Mouse (Mus musculus) adrenal gland, adult 2 months (tissue): ENCODE results near the gene Dstyk. TPM values are rescaled to one million over a fixed set of nuclear protein-coding genes. Genes with fewer than 3 reads are reported as not detected.

ENCODE experiments used
- DNase-seq: peaks from one replicate; pipeline ENCODE4 v3.0.0; 2021
- polyA plus RNA-seq: library from polyadenylated mRNA; depleted of rRNA; stranded (reverse); fragments of >200 nt; gene quantifications from 2 replicates; pipeline ENCODE4 v1.2.3, GENCODE M21; 2012
- total RNA-seq, 2 experiments: library from RNA; stranded (reverse); gene quantifications; 2 replicates each; pipeline ENCODE4 v1.2.3; 2021

The Dstyk gene
- total and polyA plus RNA-seq, 3 experiments: 15.5 to 23.7 (median 19.9) TPM

DNA sequence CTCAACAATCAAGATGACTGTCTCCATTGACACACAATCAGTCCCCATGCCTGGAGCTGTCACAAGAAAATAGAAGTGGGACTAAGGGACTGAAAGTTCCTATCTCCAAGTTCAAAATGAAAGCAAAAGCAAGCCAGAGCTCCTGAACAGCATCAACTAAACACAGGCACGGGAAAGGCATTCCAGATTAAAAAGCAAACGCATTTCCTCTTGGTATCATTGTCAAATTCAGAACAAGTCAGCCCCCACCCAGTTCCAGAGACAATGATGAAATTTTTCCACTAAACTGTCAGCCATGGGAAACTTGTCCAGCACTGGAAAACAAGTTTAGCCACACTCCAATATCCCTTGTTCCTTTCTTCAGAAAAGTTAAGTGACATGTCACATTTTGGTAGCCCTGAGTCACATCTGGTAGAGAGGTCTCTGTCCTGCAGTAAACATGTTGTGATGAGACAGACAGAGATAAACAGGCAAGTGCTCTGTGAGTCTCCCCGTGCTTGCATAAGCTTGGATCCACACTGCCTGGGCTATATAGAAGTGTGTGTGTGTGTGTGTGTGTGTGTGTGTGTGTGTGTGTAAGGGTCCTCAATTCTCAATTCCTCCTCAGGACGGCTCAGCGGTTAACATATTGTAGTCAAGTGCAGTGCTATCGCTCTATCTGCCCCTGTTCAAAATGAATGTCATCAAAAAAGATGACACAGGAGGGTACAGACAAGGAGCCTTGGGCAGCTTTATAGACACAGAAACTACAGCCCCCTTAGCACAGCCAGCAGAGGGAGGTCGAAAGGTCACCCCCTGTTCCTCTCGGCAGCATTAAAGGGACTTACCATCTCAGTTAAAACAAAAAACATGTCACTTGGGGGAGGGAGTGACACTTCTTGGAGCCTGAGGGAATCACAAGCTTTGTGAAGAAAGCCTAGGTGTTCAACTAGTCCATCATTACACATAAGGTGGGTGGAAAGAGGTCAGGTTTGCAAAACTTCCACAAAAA lies 28.2 kb upstream of the Dstyk start:
- no peak for DNase-seq

DNA sequence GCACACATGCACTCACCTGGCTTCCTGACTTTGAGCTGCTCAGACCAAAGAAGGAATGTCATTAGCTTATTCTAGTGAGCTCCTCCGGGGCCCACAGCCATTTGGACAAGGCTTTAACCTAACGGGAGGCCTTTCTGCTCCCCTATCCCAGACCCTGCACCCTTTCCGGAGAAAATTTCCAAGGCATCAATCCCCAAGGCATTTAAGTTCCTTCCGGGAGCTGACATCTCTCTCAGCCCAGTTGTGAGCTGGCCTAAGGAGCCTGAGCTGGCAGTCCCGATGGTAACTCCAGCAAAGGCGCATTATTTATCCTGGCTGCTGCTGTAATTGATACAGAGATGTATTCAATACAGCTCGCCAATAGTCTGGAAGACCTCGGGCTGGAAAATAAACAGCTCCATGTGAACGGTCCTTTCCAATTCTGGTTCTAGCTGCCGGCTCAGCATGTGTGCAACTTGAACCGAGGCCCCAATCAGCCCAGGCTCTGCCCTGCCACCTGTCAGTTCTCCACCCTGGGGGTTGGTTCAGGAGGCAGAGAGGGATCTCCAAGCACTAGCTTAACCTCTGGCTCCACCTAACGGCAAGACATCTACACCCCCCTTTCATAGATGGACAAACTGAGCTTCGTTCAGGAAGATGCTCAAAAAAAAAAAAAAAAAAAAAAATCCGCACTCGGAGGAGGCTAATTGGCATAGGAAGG lies 27.3 kb upstream of the Dstyk start:
- peak; percentile 40 for DNase-seq

DNA sequence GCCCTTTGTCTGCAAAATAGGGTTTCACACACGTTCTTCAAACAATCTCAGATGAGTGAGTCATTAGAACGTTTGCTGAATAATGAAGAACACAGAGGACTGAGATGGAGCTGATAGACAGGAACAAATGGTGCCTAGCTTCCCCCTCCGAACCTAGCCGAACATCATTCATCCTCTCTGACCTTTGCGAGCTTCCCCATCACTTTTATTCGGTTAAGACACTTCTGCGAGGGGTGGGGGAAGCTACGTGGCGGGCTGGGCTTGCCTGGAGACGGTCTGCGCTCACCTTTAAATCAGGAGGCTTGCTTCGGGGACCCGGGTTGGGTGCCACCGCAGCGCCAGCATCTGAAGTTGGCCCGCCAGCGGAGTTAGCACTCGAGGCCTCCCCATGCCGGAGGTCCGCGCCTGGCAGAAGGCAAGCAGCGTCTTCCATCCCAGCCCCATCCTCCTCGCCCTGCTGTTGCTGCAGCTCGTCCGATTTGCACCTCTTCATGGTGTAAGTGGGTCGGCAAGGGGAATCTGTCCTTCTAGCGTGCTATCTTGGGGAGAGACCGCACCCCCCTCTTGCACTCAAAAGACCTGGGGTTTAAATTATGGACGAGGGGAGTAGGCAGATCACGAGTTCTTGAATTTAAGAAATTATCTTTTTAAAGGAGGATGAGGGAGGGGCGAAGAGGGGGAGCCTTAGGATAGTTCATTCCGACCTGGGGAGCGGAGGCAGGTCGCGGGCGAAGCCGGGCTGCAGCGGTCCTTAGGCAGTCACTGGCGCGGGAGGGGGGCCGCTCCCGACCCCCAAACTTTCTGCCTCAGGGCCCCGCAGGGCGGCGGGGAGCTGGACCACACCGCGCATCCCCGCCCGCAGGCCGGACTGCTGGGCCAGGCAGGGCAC lies 26.4 kb upstream of the Dstyk start, which contains the start of gene Tmcc2:
Gene Tmcc2 (minus strand): TSS at position 591 of the 889 bp plus-strand sequence.
- peak; percentile 51 for DNase-seq

DNA sequence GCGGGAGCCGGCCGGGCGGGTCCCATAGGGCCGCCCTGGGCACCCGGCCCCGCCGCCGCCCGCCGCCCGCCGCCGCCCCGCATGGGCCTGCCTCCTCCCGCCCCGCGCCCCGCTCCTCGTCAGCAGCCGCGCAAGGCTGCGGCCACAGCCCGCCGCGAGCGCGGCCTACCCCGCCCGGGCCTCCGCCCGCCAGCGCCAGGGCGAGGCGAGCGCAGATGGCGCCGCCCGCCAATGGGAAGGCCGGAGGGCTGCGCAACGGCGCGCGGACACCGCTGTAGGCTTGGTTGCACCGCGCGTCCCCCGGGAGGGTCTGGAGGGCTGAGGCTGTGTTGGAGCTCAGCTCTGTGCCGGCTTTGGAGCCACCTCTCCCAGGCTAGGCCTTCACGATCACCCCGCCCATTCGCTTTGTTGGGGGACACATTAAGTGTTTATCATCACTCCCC lies 25.8 kb upstream of the Dstyk start:
- peak; percentile 82 for DNase-seq

DNA sequence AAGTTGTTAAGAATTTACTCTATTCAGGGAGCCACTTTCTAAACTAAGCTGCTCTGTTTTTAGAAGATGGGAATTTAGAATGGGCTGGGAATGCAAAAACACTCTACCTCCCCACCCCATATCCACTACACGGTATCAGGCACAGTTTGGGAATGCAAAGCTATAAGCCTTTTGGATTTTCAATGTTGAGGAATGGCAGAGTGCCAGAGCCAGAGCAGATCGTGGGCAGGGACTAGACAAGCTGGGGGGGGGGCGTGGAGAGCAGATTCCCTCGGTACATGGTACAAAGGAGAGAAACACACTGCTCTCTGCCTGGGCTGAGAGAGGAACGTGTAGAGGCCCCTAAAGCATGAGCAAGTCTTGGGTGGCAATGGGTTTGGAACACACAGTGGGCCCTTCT lies 24.5 kb upstream of the Dstyk start:
- no peak for DNase-seq

DNA sequence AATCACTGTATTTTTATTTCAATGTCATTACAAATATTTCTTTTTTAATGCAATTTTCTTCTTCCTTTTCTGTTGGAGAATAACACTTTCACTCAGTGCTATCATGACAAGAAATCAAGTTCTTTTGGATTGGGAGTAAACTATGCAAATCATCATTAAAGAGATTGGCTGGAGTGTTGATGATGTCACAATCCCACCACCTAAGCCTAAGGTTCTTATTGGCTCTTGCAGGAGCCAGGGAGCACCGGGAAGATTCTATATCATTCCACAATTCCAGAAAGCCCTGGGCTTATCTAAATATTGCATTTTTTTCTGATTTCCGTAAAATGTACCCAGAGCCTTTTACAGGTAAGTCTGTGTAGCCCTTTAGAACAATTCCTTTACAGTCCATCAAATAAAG lies 20.6 kb upstream of the Dstyk start:
- DNase-seq: no peak

DNA sequence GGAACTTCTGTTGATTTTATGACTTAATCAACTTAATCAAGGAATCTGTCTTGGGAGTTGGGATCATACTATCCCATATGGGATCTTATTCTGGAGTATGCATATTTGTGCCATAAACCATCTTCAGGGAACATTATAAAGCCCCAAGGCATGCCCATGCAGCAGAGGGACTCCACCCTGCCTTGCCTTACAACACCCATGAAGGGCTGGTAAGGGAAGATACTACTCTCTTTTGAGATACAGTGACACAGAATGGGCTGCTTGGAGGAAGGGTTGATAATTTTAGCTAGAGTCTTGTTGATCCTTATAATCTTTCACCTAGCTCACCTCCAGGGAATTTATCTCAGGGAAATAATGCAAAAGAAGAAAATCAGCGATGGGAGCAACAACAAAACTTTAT lies 16.8 kb upstream of the Dstyk start:
- DNase-seq: no peak

DNA sequence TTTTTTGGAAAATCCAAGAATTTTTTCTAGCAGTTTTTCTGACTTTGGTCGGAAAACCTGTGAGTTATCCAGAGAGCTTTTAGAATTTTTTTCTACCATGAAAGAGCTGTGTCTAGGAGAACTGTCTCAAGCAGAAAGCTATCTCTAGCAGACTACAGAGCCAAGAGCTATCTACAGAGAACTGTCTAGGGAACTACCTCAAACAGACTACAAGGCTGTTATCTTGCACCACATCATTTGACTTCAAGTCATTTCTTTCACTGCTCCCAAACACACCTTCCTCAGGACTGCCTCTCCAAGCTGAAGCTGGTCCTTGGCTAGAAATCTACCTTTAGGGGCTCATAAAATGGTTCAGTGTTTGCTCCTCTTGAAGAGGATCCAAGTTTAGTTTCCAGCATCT lies 15.5 kb upstream of the Dstyk start:
- no peak for DNase-seq

DNA sequence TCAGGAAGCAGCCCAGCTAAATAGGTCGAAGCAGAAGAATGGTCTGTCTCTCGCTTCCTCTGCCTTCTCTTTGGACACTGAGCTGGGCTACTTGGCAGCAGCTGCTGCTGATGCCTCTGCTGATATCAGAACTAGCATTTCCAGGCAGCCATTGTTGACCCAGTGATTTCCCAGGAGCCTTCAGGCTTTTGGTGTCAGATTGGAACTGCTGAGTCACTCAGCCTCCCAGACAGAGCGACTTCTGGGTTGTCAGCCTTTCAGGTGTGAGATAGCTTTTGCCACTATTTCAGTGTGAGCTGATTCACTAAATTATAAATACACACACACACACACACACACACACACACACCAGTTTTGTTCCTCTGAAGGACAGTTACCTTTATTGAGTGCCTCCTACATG lies 6.7 kb upstream of the Dstyk start:
- no peak for DNase-seq

DNA sequence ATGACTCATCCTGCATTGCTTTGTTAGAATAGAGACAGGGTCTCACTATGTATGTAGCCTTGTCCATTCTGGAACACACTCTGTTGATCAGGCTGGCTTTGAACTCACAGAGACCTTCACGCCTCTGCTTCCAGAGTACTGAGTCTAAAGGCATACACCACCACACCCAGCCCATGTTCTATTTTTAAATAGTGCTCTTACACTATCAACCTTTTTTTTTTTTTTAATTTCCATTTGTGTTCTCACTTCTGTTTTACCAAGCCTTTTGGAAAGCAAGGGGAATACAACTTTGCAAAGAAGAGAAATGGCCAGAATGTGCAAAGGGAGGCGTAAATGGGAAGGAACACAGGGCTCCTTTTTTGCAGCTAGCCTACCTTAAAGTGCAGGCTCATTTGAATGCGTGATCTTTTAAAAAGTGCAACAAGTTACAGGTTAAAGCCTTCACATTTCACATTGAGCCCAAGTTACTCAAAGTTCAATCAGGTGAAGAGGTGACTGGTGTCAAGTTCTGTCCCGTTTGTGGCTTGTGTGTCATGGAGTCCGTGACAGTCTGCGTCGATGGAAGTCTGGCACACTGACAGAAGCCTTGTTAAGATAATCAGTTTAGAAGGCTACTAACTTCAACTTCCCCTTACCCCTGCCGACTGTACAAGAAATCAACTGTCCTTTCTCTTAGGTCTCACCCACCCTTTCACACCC lies 962 bp upstream of the Dstyk start:
- no peak for DNase-seq

DNA sequence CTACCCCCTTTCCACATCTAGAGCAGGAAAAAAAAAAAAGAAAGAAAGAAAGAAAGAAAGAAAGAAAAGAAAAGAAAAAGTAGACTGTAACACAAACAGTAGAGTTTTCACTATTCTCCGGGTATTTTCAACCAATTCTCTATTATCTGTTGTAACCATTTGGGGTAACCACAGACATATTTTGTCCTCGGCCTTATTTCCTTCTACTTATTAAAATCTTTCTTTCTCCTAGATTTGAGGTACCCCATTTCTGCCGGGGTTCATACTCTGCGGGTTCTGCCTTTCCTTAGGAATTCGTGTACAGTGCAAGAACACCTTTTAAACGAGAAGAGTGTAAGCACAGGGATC lies 438 bp upstream of the Dstyk start:
- DNase-seq: no peak

DNA sequence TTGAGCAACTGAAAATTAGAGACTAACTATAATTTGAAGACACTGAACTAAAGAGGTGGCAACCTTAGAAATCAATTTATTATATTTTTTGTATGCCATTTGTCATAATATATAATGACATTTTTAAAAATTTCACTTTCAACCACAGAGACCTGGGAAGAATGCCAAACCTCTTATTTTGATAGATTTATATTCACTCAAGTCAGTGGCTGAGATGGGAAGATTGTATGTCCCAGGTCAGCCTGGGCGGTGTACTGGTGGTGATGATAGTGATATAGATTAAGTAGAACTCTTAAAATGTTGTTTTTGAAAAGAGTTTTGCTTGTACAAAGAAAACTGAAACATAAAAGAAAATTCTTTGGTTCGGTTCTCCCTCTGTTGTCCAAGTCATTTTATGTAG lies 2.9 kb downstream of the Dstyk start:
- DNase-seq: no peak

DNA sequence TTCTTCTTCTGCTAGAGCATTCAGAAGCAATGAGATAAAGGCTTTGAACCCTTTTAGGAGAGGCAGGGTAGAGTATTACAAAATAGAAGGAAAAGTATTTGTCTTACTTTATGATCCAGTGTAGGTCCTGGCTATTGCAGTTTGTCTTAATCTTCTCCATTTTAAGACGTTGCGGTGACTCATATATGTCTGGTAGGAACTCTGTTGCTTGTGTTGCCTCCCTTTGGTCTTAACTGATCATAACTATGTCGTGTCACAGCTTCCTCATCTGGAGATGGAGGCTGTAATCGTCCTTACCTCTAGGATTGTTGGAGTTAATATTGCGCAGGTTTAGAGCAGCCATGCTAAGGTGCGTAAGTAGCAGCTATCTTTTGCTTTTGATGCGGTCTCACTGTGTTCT lies 3.3 kb downstream of the Dstyk start:
- DNase-seq: no peak

DNA sequence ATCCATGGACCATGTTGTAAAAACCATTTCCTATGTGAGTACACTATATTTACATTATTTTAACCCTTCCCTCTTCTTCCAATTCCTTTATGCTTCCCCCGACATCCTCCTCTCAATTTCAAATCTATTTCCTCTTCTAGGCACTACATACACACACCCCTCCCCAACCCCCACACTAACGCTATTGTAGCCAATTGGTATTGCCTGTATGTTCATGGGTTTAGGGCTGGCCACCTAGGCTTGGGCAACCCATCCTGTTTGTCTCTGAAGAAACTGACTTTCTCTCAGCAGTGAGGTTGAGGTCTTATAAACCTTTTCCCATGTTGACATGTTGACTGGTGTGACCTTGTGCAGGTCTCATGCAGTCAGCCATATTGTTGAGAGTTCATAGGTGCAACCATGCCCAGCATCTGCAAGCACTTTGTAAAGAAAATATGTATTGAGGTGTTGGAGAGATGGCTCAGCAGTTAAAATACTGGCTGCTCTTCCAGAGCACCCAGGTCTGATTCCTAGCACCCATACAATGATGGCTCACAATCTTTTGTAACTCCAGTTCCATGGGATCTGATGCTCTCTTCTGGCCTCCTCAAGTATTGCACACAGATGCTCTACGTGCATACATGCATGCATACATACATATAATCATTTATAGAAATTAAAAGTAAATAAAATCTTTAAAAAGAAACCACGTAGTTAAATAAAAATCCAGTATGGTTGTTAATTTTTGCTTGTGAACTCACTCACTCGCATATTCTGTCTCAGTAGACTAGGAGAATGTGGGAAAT lies 5.7 kb downstream of the Dstyk start:
- no peak for DNase-seq

DNA sequence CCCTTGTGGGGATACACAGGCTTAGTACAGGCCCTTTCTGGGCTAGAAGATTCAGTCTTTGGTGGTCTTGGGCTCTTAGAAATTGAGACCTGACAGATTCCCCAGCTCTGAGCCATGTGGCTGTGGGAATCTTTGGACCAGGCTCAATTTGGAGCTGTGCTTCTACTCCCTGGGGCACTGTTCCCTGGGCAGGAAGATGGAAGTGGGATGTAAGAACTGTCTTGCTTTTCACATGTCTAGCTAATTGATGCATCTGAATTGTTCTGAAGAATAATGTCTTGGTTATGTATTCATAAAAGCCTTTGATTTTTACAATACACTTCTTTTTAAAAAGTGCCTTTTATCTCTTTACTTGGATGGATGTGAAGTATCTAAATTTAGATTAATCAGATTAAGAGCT lies 8.2 kb downstream of the Dstyk start:
- no peak for DNase-seq

DNA sequence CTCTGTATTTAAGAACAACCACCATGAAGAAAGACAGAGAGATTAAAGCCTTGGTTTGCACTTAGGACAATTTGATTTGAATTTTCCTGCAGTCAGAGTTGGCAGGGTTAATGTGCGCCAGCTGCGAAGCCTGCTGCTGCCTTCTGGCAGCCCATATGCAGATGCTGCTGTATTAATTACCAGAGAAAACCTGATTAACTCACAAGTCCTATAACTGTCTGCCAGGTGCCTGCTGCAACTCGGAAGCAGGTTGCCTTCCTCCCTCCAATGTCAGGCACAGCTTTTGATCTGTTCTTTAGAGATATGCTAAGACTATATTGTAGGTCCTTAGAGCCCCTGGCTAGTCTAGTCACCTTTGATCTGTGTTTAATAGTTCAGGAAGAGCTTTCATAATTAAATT lies 13.5 kb downstream of the Dstyk start:
- DNase-seq: no peak

DNA sequence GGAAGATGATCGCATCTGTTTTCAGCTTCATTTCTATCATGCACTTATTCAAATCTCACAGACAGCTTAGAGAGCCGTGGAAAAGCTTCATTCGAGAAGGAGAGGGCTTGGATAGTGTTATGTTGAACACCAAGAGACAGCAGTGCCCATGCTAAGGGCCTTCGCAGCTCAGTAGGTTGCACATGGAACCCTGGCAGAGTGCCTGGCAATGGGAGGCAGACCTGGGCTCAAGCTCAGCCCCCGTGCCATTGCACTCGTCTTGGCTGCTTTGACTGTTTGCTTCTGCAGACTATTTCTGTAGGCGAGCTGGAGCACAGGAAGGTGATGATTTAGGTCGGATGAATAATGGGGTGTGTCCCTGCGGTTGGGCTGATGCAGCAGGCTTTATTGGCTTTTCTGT lies 14.4 kb downstream of the Dstyk start:
- DNase-seq: no peak

DNA sequence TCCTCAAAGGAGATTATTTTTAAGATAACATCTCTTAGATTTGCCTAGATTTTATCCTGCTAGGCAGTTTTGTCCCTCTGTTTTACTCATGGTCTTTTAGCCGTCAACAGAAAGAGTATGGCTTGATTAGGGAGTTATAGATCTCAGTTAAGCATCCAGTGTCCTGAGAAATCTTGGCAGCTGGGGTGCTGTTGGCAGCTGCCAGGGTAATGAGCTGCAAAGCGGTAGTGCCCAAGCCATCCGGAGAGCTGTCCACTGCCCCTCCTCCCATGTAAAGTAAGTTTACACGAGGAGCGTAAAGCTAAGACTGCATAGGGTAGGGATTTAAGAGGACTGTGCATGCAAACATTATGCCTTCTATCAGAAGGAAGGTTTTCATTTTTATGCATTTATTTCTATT lies 16.0 kb downstream of the Dstyk start:
- no peak for DNase-seq

DNA sequence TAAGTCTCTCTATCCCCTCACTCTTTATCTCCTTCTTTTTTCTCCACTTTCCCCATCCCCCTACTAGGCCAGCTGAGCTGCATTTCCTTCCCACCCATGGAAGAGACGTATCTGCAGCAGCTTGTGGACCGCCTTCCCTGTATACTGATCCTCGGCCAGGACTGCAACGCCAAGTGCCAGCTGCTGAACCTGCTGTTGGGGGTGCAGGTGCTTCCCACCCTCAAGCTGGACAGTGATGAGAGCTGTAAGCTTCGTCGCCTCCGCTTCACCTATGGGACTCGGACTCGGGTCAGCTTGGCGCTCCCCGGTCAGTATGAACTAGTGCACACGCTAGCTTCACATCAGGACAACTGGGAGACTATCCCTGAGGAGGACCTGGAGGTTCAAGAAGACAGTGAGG lies 16.7 kb downstream of the Dstyk start:
- DNase-seq: no peak

DNA sequence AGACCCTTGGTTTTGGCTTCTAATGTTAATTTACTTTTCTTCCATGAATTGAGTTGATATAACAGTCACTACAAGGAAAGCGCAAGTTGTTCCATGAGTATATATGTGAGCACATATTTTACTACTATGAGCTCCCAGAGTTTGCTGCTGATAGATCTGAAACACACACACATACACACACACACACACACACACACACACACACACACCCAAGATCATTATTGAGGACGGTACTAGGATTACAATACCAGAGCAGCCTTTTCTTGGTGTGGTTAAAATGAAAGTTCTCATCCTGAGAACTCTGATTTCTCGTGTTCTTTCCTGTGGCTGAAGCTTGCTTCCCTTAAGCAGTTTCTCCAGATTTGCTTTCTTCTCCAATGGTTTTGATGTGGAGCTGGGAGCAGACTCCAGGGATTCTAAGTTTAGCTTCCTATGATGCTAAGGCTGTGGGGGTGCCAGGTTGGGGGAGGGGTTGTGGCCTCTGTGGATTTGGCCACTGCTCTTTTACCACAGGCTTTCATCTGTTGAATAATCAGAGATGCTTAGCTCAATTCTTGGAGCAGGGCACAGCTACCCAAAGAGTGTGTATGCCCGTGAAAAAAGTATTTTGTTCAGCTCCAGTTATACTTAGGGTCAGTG lies 19.1 kb downstream of the Dstyk start:
- DNase-seq: no peak
